Mouse (Mus musculus) kidney, postnatal 0 days (tissue): Measurements from ENCODE around the gene Mapk3. TPM values are rescaled to one million over a fixed set of nuclear protein-coding genes. Genes with fewer than 3 reads are reported as not detected.
A peak's percentile ranks its signal among the peaks of the same experiment; 100 is the strongest.

Experiments used
- ATAC-seq: fragments of 200-750 bp; cut with Nextera tagmentation; replicated peaks from 2 replicates; pipeline ENCODE4 v1.8.0; 2017; ENCODE audit warnings: low read depth, moderate number of reproducible peaks, moderate TSS enrichment, moderate library complexity; ENCODE audit not compliant: low FRiP score
- DNase-seq: peaks from one replicate; pipeline ENCODE4 v3.0.0-alpha.2; 2016; ENCODE audit warnings: low spot score
- H3K27ac ChIP-seq: fragments of 300-500 bp; sonication (generic); 2 replicates; pipeline ENCODE4 v1.5.1; 2014; ENCODE audit warnings: mild to moderate bottlenecking
- H3K27me3 ChIP-seq: fragments of 300-500 bp; sonication (generic); 2 replicates; pipeline ENCODE4 v1.6.1; 2014; ENCODE audit warnings: low read length, mixed read lengths; ENCODE audit not compliant: insufficient read depth
- H3K36me3 ChIP-seq: fragments of 300-500 bp; sonication (generic); 2 replicates; pipeline ENCODE4 v1.6.1; 2014; ENCODE audit warnings: low read length, mixed read lengths; ENCODE audit not compliant: insufficient read depth
- H3K4me1 ChIP-seq: fragments of 300-500 bp; sonication (generic); replicated peaks from 2 replicates; pipeline ENCODE4 v1.6.1; 2014; ENCODE audit warnings: antibody characterized with exemption, low read length, mixed read lengths; ENCODE audit not compliant: insufficient read depth
- H3K4me2 ChIP-seq: fragments of 300-500 bp; sonication (generic); 2 replicates; pipeline ENCODE4 v1.6.1; 2014; ENCODE audit warnings: mild to moderate bottlenecking, low read length, moderate library complexity, mixed read lengths
- H3K4me3 ChIP-seq: fragments of 300-500 bp; sonication (generic); replicated peaks from 2 replicates; pipeline ENCODE4 v1.5.1; 2014; ENCODE audit warnings: low read depth, low read length
- H3K9ac ChIP-seq: fragments of 300-500 bp; sonication (generic); 2 replicates; pipeline ENCODE4 v1.6.1; 2014; ENCODE audit warnings: low read depth, low read length
- H3K9me3 ChIP-seq: fragments of 300-500 bp; sonication (generic); replicated peaks from 2 replicates; pipeline ENCODE4 v1.6.1; 2016; ENCODE audit warnings: low read length, inconsistent platforms, mixed read lengths
- CTCF ChIP-seq: IDR thresholded peaks from 2 replicates; pipeline ENCODE4 v1.5.1; 2016; ENCODE audit warnings: antibody characterized with exemption, low read depth, mild to moderate bottlenecking, moderate library complexity
- WGBS: fragments of 180-500 bp; shearing (Covaris S2); extraction: QIAGEN DNeasy Blood & Tissue Kit; methylation state at CpG from one replicate; pipeline ENCODE4 v1.1.7; 2014; 5-methylcytosine and 5-hydroxymethylcytosine counted together
- polyA plus RNA-seq: library from polyadenylated mRNA; unstranded; fragments of >200 nt; fragmentation: Nextera tagmentation; extraction: Ambion mirVana; gene quantifications from 2 replicates; pipeline ENCODE4 v1.2.1, GENCODE M21; 2015

Mapk3 gene
- polyA plus RNA-seq, 1 experiment from 2014 or later, result 63.0 TPM

DNA sequence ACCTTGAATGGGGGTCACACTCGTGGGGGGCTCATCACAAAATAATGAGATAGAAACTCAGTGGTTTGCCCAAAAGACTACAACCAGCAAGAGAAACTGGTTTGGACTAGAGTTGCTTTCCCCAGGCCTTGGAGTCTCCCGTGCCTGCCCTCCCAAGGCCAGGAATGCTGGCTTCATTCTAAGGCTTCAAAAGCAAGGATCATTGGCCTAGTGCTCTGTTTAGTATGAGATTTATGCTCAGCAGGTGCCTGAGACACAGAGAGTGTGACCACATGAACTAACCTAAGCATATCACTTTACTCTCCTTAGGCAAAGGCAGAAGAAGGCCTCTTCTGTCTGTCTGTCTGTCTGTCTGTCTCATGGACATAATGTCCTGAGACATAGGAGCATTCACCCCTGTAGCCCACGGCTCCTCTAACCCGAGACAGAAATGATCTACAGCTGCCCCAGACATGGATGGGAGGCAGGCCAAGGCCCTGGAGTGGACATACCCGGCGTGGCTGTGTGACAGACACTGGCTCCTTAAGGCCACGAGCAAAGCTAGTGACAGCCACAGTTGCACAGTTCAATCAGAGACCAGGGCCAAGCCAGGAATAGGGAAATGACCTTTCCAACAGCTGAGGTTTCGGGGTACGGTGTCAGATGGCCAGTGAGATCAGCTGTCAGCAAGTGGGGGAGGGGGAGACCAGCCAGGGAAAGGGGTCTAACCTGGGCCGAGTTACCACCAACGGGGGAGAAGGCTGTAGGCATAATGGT lies 42.9 kb downstream of the Mapk3 start:
- no peak for ATAC-seq
- TF ChIP-seq CTCF, result no peak
- Histone ChIP-seq H3K27ac (no peak overlapping the region), H3K9me3 (no peaks in the 10 kb centered on the region), H3K27me3 (no peaks in the 10 kb centered on the region), H3K9ac (no peak overlapping the region), H3K4me1 (no peaks in the 10 kb centered on the region; the same call in 1 of the 2 replicates), H3K4me2 (no peak overlapping the region), H3K36me3 (no peaks in the 10 kb centered on the region), H3K4me3 (no peak overlapping the region)
- 58% methylated on average over 11 of the region's 11 CpGs for WGBS
- no peak for DNase-seq

DNA sequence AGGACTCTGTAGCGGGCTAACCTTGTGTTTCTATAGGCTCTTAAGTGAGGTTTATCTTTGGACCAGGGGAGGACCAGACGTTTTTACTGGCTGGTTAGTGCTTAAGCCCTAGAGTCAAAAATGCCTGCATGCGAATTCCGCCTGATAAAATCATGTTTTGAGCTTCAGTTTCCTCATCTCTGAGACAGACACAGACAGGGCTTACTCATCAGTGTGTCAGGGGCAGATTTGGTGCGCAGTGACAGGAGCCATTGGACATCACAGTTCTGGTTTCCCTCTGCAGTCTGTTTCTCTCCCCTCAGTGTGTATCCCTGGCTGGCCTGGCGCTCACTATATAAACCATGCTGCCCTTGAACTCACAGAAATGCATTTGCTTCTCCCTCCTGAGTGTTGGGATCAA lies 43.8 kb downstream of the Mapk3 start:
- Histone ChIP-seq H3K27me3 (no peaks in the 10 kb centered on the region), H3K27ac (no peak overlapping the region), H3K9me3 (no peaks in the 10 kb centered on the region), H3K36me3 (no peaks in the 10 kb centered on the region), H3K4me2 (no peak overlapping the region), H3K4me3 (no peak overlapping the region), H3K4me1 (peaks cover 4% of the 10 kb centered on the region), H3K9ac (no peak overlapping the region)
- DNase-seq (no peak), ATAC-seq (no peak)
- WGBS, result 82% methylated on average over 6 of the region's 6 CpGs
- no peak for TF ChIP-seq CTCF

DNA sequence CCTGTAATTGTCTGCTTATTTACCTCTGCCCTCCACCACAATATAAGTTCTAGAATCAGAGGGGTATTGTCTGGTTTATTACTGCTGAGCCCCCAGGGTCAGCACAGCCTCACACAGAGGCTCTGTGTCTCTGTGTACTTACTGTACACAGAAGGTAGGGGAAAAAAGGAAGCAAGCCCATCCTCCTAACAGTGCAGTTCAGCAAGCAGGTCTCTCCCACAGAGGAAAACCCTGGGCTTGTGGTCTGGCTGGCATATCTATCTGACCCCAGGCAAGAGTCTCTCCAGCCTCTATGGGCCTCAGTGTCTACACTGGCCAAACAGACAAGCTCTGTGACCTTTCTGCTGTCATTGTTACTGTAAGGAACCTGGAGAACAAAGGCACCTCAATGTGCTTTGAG lies 44.4 kb downstream of the Mapk3 start:
- no peak overlapping the region for H3K4me3 ChIP-seq
- no peak for TF ChIP-seq CTCF
- DNase-seq, result no peak
- H3K4me1 ChIP-seq, result peaks cover 8% of the 10 kb centered on the region
- no peaks in the 10 kb centered on the region for H3K9me3 ChIP-seq
- H3K9ac ChIP-seq, result no peak overlapping the region
- H3K36me3 ChIP-seq, result no peaks in the 10 kb centered on the region
- no peaks in the 10 kb centered on the region for H3K27me3 ChIP-seq
- no peak overlapping the region for H3K4me2 ChIP-seq
- ATAC-seq, result no peak
- no peak overlapping the region for H3K27ac ChIP-seq

DNA sequence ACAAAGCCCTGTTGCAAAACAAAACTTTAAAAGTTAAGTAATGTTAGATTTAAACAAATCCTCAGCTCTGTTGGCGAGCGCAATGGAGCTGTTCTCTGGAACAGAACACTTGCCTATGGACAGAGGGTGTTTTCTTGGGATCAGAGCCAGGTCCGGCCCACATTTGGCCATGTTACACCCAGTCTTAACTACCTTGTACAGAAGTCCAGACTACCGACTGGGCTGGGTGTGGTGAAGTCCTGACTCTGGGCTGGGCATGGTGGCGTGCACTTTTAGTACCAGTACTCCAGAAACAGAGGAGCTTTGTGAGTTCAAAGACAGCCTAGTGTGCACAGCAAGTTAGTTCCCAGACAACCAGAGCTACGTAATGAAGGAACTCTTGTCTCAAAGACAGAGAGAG lies 47.6 kb downstream of the Mapk3 start:
- Histone ChIP-seq H3K9ac (no peak overlapping the region), H3K27ac (no peak overlapping the region), H3K4me1 (peaks cover 8% of the 10 kb centered on the region), H3K4me2 (no peak overlapping the region), H3K36me3 (no peaks in the 10 kb centered on the region), H3K27me3 (no peaks in the 10 kb centered on the region), H3K9me3 (no peaks in the 10 kb centered on the region), H3K4me3 (no peak overlapping the region)
- 61% methylated on average over 6 of the region's 6 CpGs for WGBS
- ATAC-seq (no peak), DNase-seq (no peak)
- TF ChIP-seq CTCF, result no peak

DNA sequence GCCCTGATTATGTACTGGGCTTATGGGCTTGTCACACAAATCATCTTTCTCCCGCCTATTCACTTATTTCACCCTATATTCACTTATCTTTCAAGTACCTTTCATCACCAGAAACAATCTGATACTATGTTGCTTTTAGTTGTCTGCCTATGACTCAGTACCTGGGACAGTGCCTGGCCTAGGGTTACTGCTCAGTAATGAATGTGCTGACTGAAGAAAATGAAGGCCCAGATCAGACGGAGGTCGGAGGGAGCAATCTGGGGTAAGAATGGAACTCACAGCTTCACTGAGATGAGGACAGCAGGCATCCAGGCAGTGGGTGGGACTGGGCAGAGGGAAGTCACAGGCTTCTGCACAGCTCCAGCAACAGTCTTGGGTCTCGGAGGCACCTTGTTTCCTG lies 48.0 kb downstream of the Mapk3 start:
- no peak for TF ChIP-seq CTCF
- WGBS, result 52% methylated on average over 4 of the region's 4 CpGs
- peak overlapping the region; percentile 70; the same call in 1 of the 2 replicates for H3K4me2 ChIP-seq
- no peak overlapping the region for H3K4me3 ChIP-seq
- H3K27ac ChIP-seq, result no peak overlapping the region
- peaks cover 8% of the 10 kb centered on the region for H3K4me1 ChIP-seq
- no peak for DNase-seq
- no peaks in the 10 kb centered on the region for H3K36me3 ChIP-seq
- H3K27me3 ChIP-seq, result no peaks in the 10 kb centered on the region
- no peaks in the 10 kb centered on the region for H3K9me3 ChIP-seq
- no peak overlapping the region for H3K9ac ChIP-seq
- no peak for ATAC-seq

DNA sequence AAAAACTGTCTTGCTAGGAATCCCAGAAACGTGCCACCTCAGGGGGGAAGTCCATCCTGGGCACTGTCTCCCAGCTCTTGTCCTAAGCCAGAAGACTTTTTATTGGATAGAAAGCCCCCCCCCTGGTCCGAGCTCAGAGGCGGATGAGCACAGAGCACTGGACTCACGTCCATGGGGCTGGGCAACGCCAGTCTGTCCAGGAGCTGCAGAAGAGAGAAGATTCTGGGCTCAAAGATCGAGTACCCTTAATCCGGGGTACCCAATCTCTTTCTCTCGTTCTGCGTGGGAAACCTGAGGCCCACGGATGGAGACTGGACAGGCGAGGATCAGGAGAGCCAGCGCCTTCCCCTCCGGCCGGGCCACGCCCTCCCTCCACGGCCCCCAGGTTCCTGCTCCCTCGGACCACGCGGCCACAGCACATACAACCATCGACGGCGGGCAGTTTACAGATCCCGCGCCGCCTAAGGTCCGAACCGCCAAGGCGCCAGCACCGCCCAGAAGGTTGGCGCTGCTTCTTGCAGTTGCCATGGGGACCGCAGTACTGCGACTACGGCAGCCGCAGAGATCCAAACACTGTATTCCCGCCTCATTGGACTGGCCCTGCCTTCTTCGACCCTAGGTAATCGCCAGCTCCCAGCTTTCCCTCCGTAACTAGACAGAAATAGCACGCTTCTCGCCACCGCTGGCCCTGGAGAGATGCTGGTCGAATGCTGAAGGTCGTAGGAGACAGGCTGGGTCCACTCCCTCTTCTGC lies 49.5 kb downstream of the Mapk3 start:
- Histone ChIP-seq H3K4me3 (peak overlapping the region; percentile 58), H3K9me3 (no peaks in the 10 kb centered on the region), H3K4me1 (peaks cover 8% of the 10 kb centered on the region), H3K9ac (peak overlapping the region; percentile 46), H3K4me2 (peak overlapping the region; percentile 70), H3K27me3 (no peaks in the 10 kb centered on the region), H3K27ac (peak overlapping the region; percentile 14; the same call in 1 of the 2 replicates), H3K36me3 (no peaks in the 10 kb centered on the region)
- WGBS, result under 1% methylated on average over 43 of the region's 43 CpGs
- DNase-seq, result peak; percentile 97
- TF ChIP-seq CTCF, result peak; percentile 13; the same call in 1 of the 2 replicates
- ATAC-seq, result peak; percentile 90
